Mouse (Mus musculus) midbrain, embryonic 11.5 days (tissue): ENCODE measurements around the gene Ccdc77. TPM values are rescaled to one million over a fixed set of nuclear protein-coding genes. Genes with fewer than 3 reads are reported as not detected.

ENCODE experiments used
- ATAC-seq: fragments of 200-750 bp; cut with Nextera tagmentation; 2 replicates; pipeline ENCODE4 v1.8.0; 2017; ENCODE audit warnings: moderate TSS enrichment, moderate library complexity; ENCODE audit not compliant: low FRiP score
- DNase-seq: peaks from one replicate; pipeline ENCODE4 v3.0.0; 2015; ENCODE audit warnings: low spot score; ENCODE audit errors: missing footprints
- H3K27ac ChIP-seq: fragments of 300-500 bp; sonication (generic); 2 replicates; pipeline ENCODE4 v1.5.1; 2014; ENCODE audit warnings: low read depth, low read length
- H3K27me3 ChIP-seq: fragments of 300-500 bp; sonication (generic); 2 replicates; pipeline ENCODE4 v1.6.1; 2014; ENCODE audit warnings: mild to moderate bottlenecking, low read length, moderate library complexity, mixed read lengths; ENCODE audit not compliant: control insufficient read depth, insufficient read depth
- H3K36me3 ChIP-seq: fragments of 300-500 bp; sonication (generic); 2 replicates; pipeline ENCODE4 v1.6.1; 2014; ENCODE audit warnings: mild to moderate bottlenecking, low read length, moderate library complexity, mixed read lengths; ENCODE audit not compliant: control insufficient read depth, insufficient read depth
- H3K4me1 ChIP-seq: fragments of 300-500 bp; sonication (generic); 2 replicates; pipeline ENCODE4 v1.6.1; 2014; ENCODE audit warnings: low read length; ENCODE audit not compliant: control insufficient read depth, insufficient read depth
- H3K4me2 ChIP-seq: fragments of 300-500 bp; sonication (generic); 2 replicates; pipeline ENCODE4 v1.6.1; 2014; ENCODE audit warnings: mild to moderate bottlenecking, moderate library complexity
- H3K4me3 ChIP-seq: fragments of 300-500 bp; sonication (generic); 2 replicates; pipeline ENCODE4 v1.5.1; 2014; ENCODE audit warnings: low read depth, low read length
- H3K9ac ChIP-seq: fragments of 300-500 bp; sonication (generic); 2 replicates; pipeline ENCODE4 v1.6.1; 2014; ENCODE audit warnings: low read length
- H3K9me3 ChIP-seq: fragments of 300-500 bp; sonication (generic); 2 replicates; pipeline ENCODE4 v1.6.1; 2016; ENCODE audit warnings: low read length; ENCODE audit not compliant: control insufficient read depth
- WGBS: fragments of 180-500 bp; shearing (Covaris S2); extraction: QIAGEN DNeasy Blood & Tissue Kit; methylation state at CpG from one replicate; pipeline ENCODE4 v1.1.7; 2014; 5-methylcytosine and 5-hydroxymethylcytosine counted together
- polyA plus RNA-seq: library from polyadenylated mRNA; unstranded; fragments of >200 nt; fragmentation: Nextera tagmentation; extraction: Ambion mirVana; gene quantifications from 2 replicates; pipeline ENCODE4 v1.2.1, GENCODE M21; 2014

Gene Ccdc77
- polyA plus RNA-seq, 1 experiment from 2014 or later: 25.7 TPM

GRCm38 (mm10) chr6:120362774-120363687 is 1.1 kb downstream of the Ccdc77 start:
- peak overlapping the region; percentile 91 for H3K9ac ChIP-seq
- peak overlapping the region; percentile 65 for H3K4me2 ChIP-seq
- 29% methylated on average over 15 of the region's 15 CpGs for WGBS
- H3K4me3 ChIP-seq: peak overlapping the region; percentile 99
- H3K4me1 ChIP-seq: peaks cover 14% of the 10 kb centered on the region
- H3K27ac ChIP-seq: peak overlapping the region; percentile 90
- ATAC-seq (no peak; the same call in 1 of the 2 replicates), DNase-seq (peak; percentile 86)
- no peaks in the 10 kb centered on the region; the same call in 1 of the 2 replicates for H3K36me3 ChIP-seq
- no peaks in the 10 kb centered on the region for H3K27me3 ChIP-seq
- H3K9me3 ChIP-seq: no peaks in the 10 kb centered on the region

GRCm38 (mm10) chr6:120362124-120362523 is 2.0 kb downstream of the Ccdc77 start:
- no peaks in the 10 kb centered on the region for H3K9me3 ChIP-seq
- DNase-seq (no peak), ATAC-seq (no peak)
- H3K27ac ChIP-seq: no peak overlapping the region
- H3K4me3 ChIP-seq: no peak overlapping the region
- H3K27me3 ChIP-seq: no peaks in the 10 kb centered on the region
- no peak overlapping the region for H3K4me2 ChIP-seq
- no peak overlapping the region for H3K9ac ChIP-seq
- WGBS: 96% methylated on average over 2 of the region's 2 CpGs
- H3K4me1 ChIP-seq: peaks cover 14% of the 10 kb centered on the region
- no peaks in the 10 kb centered on the region for H3K36me3 ChIP-seq

GRCm38 (mm10) chr6:120356951-120357945 is 6.9 kb downstream of the Ccdc77 start:
- DNase-seq (peak; percentile 96), ATAC-seq (peak; percentile 96)
- Histone ChIP-seq H3K36me3 (no peaks in the 10 kb centered on the region), H3K27me3 (no peaks in the 10 kb centered on the region), H3K4me3 (peak overlapping the region; percentile 64), H3K4me2 (peak overlapping the region; percentile 77), H3K4me1 (peaks cover 6% of the 10 kb centered on the region), H3K9me3 (no peaks in the 10 kb centered on the region), H3K27ac (peak overlapping the region; percentile 30; the same call in 1 of the 2 replicates), H3K9ac (peak overlapping the region; percentile 78)
- WGBS: 1% methylated on average over 31 of the region's 31 CpGs

GRCm38 (mm10) chr6:120356478-120356877 is 7.7 kb downstream of the Ccdc77 start:
- WGBS: 47% methylated on average over 5 of the region's 5 CpGs
- Histone ChIP-seq H3K4me2 (peak overlapping the region; percentile 77), H3K4me1 (peaks cover 6% of the 10 kb centered on the region), H3K9me3 (no peaks in the 10 kb centered on the region), H3K36me3 (no peaks in the 10 kb centered on the region), H3K27ac (no peak overlapping the region), H3K4me3 (peak overlapping the region; percentile 64), H3K27me3 (no peaks in the 10 kb centered on the region), H3K9ac (peak overlapping the region; percentile 78)
- ATAC-seq (no peak), DNase-seq (peak; percentile 75)

- Histone ChIP-seq H3K4me1 (no peaks in the 10 kb centered on the region), H3K36me3 (peaks cover 14% of the 10 kb centered on the region; the same call in 1 of the 2 replicates), H3K9ac (no peak overlapping the region), H3K4me3 (no peak overlapping the region), H3K4me2 (no peak overlapping the region), H3K9me3 (no peaks in the 10 kb centered on the region), H3K27me3 (no peaks in the 10 kb centered on the region), H3K27ac (no peak overlapping the region)
- DNase-seq: no peak
- ATAC-seq: no peak
- WGBS: 90% methylated on average over 3 of the region's 3 CpGs
These were observed 15.2 kb downstream of the Ccdc77 start for GRCm38 (mm10) chr6:120349018-120349417.

- H3K27ac ChIP-seq: no peak overlapping the region
- H3K27me3 ChIP-seq: no peaks in the 10 kb centered on the region
- no peaks in the 10 kb centered on the region for H3K9me3 ChIP-seq
- H3K4me1 ChIP-seq: no peaks in the 10 kb centered on the region
- H3K4me2 ChIP-seq: no peak overlapping the region
- DNase-seq: no peak
- 70% methylated on average over 1 of the region's 1 CpGs for WGBS
- H3K9ac ChIP-seq: no peak overlapping the region
- ATAC-seq: no peak
- H3K36me3 ChIP-seq: peaks cover 7% of the 10 kb centered on the region; the same call in 1 of the 2 replicates
- H3K4me3 ChIP-seq: no peak overlapping the region
These were observed 20.2 kb downstream of the Ccdc77 start for GRCm38 (mm10) chr6:120343992-120344391.

GRCm38 (mm10) chr6:120332351-120332750 is 31.8 kb downstream of the Ccdc77 start:
- ATAC-seq: no peak
- Histone ChIP-seq H3K4me3 (no peak overlapping the region), H3K27ac (no peak overlapping the region), H3K9me3 (no peaks in the 10 kb centered on the region), H3K9ac (no peak overlapping the region), H3K27me3 (no peaks in the 10 kb centered on the region), H3K4me2 (no peak overlapping the region), H3K36me3 (peaks cover 21% of the 10 kb centered on the region), H3K4me1 (no peaks in the 10 kb centered on the region)
- 82% methylated on average over 2 of the region's 2 CpGs for WGBS
- DNase-seq: no peak

GRCm38 (mm10) chr6:120324295-120324927 is 39.8 kb downstream of the Ccdc77 start:
- no peak for ATAC-seq
- Histone ChIP-seq H3K27me3 (no peaks in the 10 kb centered on the region), H3K4me2 (no peak overlapping the region), H3K9ac (no peak overlapping the region), H3K9me3 (no peaks in the 10 kb centered on the region), H3K36me3 (peaks cover 3% of the 10 kb centered on the region), H3K4me1 (no peaks in the 10 kb centered on the region), H3K4me3 (no peak overlapping the region), H3K27ac (no peak overlapping the region)
- WGBS: 34% methylated on average over 6 of the region's 6 CpGs
- DNase-seq: peak; percentile 86
